Mouse (Mus musculus) forebrain, embryonic 12.5 days (tissue): Measurements from ENCODE around the gene Tekt2. TPM values are rescaled to one million over a fixed set of nuclear protein-coding genes. Genes with fewer than 3 reads are reported as not detected.

Source experiments
- ATAC-seq: fragments of 200-750 bp; cut with Nextera tagmentation; 2 replicates; pipeline ENCODE4 v1.8.0; 2017; ENCODE audit warnings: moderate TSS enrichment; ENCODE audit not compliant: low FRiP score
- H3K27ac ChIP-seq: fragments of 300-500 bp; sonication (generic); 2 replicates; pipeline ENCODE4 v1.5.1; 2016; ENCODE audit warnings: mild to moderate bottlenecking
- H3K27me3 ChIP-seq: fragments of 300-500 bp; sonication (generic); 2 replicates; pipeline ENCODE4 v1.6.1; 2016; ENCODE audit warnings: mild to moderate bottlenecking
- H3K36me3 ChIP-seq: fragments of 300-500 bp; sonication (generic); replicated peaks from 2 replicates; pipeline ENCODE4 v1.6.1; 2016; ENCODE audit warnings: mild to moderate bottlenecking
- H3K4me1 ChIP-seq: fragments of 300-500 bp; sonication (generic); 2 replicates; pipeline ENCODE4 v1.6.1; 2016
- H3K4me2 ChIP-seq: fragments of 300-500 bp; sonication (generic); 2 replicates; pipeline ENCODE4 v1.6.1; 2016; ENCODE audit warnings: mild to moderate bottlenecking, moderate library complexity
- H3K4me3 ChIP-seq: fragments of 300-500 bp; sonication (generic); replicated peaks from 2 replicates; pipeline ENCODE4 v1.5.1; 2016; ENCODE audit warnings: mild to moderate bottlenecking
- H3K9ac ChIP-seq: fragments of 300-500 bp; sonication (generic); 2 replicates; pipeline ENCODE4 v1.6.1; 2016; ENCODE audit warnings: mild to moderate bottlenecking
- H3K9me3 ChIP-seq: fragments of 300-500 bp; sonication (generic); 2 replicates; pipeline ENCODE4 v1.6.1; 2016
- WGBS: fragments of 180-500 bp; shearing (Covaris S2); methylation state at CpG from one replicate; pipeline ENCODE4 v1.1.7; 2016; 5-methylcytosine and 5-hydroxymethylcytosine counted together
- polyA plus RNA-seq: library from polyadenylated mRNA; unstranded; fragments of >200 nt; fragmentation: Nextera tagmentation; extraction: Ambion mirVana; gene quantifications from 2 replicates; pipeline ENCODE4 v1.2.1, GENCODE M21; 2016

The Tekt2 gene
- polyA plus RNA-seq, 1 experiment from 2014 or later, result 10.8 TPM

- ATAC-seq, result no peak
- Histone ChIP-seq H3K4me3 (no peak overlapping the region), H3K9me3 (peaks cover 4% of the 10 kb centered on the region), H3K36me3 (no peaks in the 10 kb centered on the region), H3K4me2 (no peak overlapping the region), H3K4me1 (peaks cover 21% of the 10 kb centered on the region), H3K27ac (no peak overlapping the region), H3K9ac (no peak overlapping the region), H3K27me3 (peaks cover 51% of the 10 kb centered on the region)
- WGBS, result 93% methylated on average over 1 of the region's 1 CpGs
Measured at GRCm38 (mm10) chr4:126305428-126305827, 20.1 kb downstream of the Tekt2 start.

DNA sequence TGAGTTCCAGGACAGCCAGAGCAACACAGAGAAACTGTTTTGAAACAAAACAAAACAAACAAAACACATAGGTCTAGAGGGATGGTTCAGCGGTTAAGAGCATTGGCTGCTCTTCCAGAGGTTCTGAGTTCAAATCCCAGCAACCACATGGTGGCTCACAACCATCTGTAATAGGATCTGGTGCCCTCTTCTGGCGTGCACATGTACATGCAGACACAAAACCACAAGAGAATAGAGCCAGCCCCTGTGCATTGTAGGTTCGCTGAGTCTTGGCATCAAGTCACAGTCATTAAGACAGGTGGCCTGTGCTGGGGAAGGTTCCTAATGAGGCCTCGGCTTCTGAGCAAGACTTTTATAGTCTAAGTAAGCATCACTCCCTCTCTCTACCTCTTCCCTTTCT, 21.6 kb downstream of the Tekt2 start:
- peaks cover 13% of the 10 kb centered on the region for H3K4me1 ChIP-seq
- H3K36me3 ChIP-seq, result no peaks in the 10 kb centered on the region
- H3K27ac ChIP-seq, result no peak overlapping the region
- H3K27me3 ChIP-seq, result peaks cover 58% of the 10 kb centered on the region
- H3K9ac ChIP-seq, result no peak overlapping the region
- 54% methylated on average over 4 of the region's 4 CpGs for WGBS
- no peak overlapping the region for H3K4me3 ChIP-seq
- H3K4me2 ChIP-seq, result no peak overlapping the region
- H3K9me3 ChIP-seq, result peaks cover 4% of the 10 kb centered on the region
- no peak for ATAC-seq

GRCm38 (mm10) chr4:126301584-126302309, 23.7 kb downstream of the Tekt2 start:
- no peak overlapping the region for H3K27ac ChIP-seq
- H3K36me3 ChIP-seq, result no peaks in the 10 kb centered on the region
- peak overlapping the region; percentile 42 for H3K4me2 ChIP-seq
- H3K9ac ChIP-seq, result 0 out of 2 replicates have a peak overlapping the region, but pooled peaks have one; percentile 29
- H3K9me3 ChIP-seq, result peaks cover 4% of the 10 kb centered on the region
- peak overlapping the region; percentile 31 for H3K4me3 ChIP-seq
- peaks cover 77% of the 10 kb centered on the region for H3K27me3 ChIP-seq
- ATAC-seq, result no peak
- 5% methylated on average over 27 of the region's 27 CpGs for WGBS
- H3K4me1 ChIP-seq, result peaks cover 19% of the 10 kb centered on the region

DNA sequence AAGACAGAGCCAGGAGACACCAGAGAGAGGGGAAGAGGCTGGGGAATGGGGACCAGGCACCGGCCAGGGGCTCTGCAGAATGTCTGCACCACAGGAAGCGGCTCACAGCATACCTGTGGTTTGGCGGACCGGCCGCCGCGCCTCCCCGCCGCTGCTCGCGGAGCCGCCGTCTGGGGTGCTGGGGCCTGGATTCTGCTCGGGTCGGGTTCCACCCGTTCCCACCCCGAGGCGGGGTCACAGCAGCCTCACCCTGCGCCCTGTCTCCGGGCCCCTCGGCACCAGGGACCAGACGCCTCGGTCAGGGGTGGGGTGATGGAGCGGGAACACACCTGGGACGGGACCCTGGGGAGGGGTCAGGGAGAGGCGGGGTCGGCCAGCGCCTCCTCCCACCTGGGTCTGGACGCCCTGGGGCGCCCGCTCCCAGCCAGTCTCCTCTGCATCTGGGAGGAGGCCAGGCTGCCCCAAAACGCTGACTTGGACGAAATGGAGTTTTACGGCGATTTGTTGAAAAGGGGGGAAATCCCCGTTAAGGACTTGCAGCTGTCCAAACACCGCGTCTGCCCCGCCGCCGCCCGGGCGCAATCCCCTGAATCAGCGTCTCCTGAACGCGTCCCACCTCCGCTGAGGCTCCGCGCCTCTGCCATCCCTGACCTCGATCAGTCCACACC, 24.4 kb downstream of the Tekt2 start:
- H3K4me1 ChIP-seq, result peaks cover 24% of the 10 kb centered on the region
- H3K27ac ChIP-seq, result no peak overlapping the region
- peaks cover 2% of the 10 kb centered on the region for H3K9me3 ChIP-seq
- H3K9ac ChIP-seq, result peak overlapping the region; percentile 29; the same call in 1 of the 2 replicates
- peak overlapping the region; percentile 31 for H3K4me3 ChIP-seq
- ATAC-seq, result no peak
- H3K36me3 ChIP-seq, result no peaks in the 10 kb centered on the region
- under 1% methylated on average over 49 of the region's 50 CpGs for WGBS
- H3K27me3 ChIP-seq, result peaks cover 84% of the 10 kb centered on the region
- H3K4me2 ChIP-seq, result peak overlapping the region; percentile 42

DNA sequence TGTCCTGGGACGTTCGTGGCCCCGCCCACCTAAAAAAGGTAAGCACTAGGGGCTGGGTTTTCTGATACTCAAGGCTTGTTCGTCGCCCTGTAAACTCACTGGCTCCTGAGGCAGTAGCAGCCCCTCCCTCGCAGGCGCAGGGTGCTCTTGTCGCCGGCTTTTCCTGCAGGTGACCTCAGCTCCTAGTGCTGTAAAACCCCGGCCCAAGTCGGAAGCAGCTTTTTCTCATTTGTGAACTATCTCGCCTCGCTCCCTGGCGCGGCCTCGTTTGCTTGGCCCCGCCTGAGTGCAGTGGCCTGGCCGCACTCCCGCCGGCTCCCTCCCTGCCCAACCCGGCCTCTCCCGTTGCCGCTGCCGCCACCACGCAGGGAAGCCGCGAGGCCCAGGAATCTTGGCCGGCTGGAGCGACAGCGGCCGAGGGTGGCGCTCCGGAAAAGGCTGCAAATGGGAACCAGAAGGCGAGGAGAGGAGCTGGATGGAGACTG, 28.8 kb downstream of the Tekt2 start:
- Histone ChIP-seq H3K9ac (peak overlapping the region; percentile 59), H3K4me3 (peak overlapping the region; percentile 31), H3K36me3 (no peaks in the 10 kb centered on the region), H3K4me2 (peak overlapping the region; percentile 56), H3K9me3 (no peaks in the 10 kb centered on the region), H3K27ac (peak overlapping the region; percentile 14; the same call in 1 of the 2 replicates), H3K4me1 (peaks cover 21% of the 10 kb centered on the region), H3K27me3 (peaks cover 78% of the 10 kb centered on the region)
- no peak for ATAC-seq
- 1% methylated on average over 34 of the region's 34 CpGs for WGBS

GRCm38 (mm10) chr4:126295937-126296336, 29.6 kb downstream of the Tekt2 start:
- H3K27ac ChIP-seq, result no peak overlapping the region
- WGBS, result 35% methylated on average over 4 of the region's 4 CpGs
- no peaks in the 10 kb centered on the region for H3K36me3 ChIP-seq
- H3K4me2 ChIP-seq, result no peak overlapping the region
- peaks cover 19% of the 10 kb centered on the region for H3K4me1 ChIP-seq
- H3K4me3 ChIP-seq, result no peak overlapping the region
- H3K9me3 ChIP-seq, result no peaks in the 10 kb centered on the region
- no peak overlapping the region for H3K9ac ChIP-seq
- peaks cover 78% of the 10 kb centered on the region for H3K27me3 ChIP-seq
- ATAC-seq, result no peak

DNA sequence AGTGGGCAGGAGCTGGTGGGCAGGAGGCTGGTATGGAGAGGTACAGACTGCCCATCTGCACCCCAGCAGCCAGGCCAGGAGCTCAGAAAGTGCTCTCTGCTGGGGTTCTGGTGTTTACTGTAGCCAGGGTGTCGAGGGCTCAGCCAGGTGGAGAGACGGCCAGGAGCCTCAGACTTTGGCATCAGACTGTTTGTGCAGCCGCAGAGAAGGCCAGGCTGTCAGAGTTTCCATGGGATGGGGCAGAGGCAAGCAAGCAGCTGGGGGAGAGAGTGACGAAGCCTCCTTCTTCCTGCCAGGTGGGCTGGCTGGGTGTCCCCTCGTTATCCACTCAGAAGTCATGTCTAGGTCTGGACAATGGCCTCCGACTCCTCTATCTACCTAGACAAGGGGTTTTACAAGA, 30.3 kb downstream of the Tekt2 start:
- no peak overlapping the region for H3K27ac ChIP-seq
- H3K27me3 ChIP-seq, result peaks cover 76% of the 10 kb centered on the region
- ATAC-seq, result no peak
- WGBS, result 64% methylated on average over 6 of the region's 6 CpGs
- H3K9ac ChIP-seq, result no peak overlapping the region
- no peaks in the 10 kb centered on the region for H3K36me3 ChIP-seq
- no peaks in the 10 kb centered on the region for H3K9me3 ChIP-seq
- peaks cover 16% of the 10 kb centered on the region for H3K4me1 ChIP-seq
- H3K4me3 ChIP-seq, result no peak overlapping the region
- H3K4me2 ChIP-seq, result no peak overlapping the region

DNA sequence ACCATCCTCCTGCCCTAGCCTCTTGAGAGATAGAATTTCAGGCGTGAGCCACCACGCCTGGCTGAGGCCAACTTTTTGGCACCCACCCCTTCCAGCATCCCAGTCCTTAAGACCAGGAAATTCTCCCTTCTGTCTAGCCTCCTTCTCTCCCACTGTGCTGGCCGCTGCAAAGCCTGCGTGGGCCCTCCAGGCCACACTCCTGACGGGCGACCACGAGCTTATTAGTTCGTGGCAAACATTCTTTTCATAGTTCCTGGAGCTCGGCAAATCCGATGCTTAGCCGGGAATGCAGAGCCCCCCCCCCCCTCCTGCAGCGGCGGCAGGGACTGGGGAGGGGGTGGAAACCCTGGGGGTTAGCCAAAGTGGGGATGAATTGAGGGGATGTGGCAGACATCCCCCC, 34.3 kb downstream of the Tekt2 start:
- H3K4me1 ChIP-seq, result peaks cover 20% of the 10 kb centered on the region
- H3K4me2 ChIP-seq, result no peak overlapping the region
- no peaks in the 10 kb centered on the region for H3K36me3 ChIP-seq
- no peak overlapping the region for H3K27ac ChIP-seq
- 0 out of 2 replicates have a peak, but pooled peaks cover 5% of the 10 kb centered on the region for H3K9me3 ChIP-seq
- no peak overlapping the region for H3K4me3 ChIP-seq
- H3K9ac ChIP-seq, result no peak overlapping the region; the same call in 1 of the 2 replicates
- ATAC-seq, result no peak
- H3K27me3 ChIP-seq, result peaks cover 76% of the 10 kb centered on the region
- WGBS, result 25% methylated on average over 13 of the region's 13 CpGs

DNA sequence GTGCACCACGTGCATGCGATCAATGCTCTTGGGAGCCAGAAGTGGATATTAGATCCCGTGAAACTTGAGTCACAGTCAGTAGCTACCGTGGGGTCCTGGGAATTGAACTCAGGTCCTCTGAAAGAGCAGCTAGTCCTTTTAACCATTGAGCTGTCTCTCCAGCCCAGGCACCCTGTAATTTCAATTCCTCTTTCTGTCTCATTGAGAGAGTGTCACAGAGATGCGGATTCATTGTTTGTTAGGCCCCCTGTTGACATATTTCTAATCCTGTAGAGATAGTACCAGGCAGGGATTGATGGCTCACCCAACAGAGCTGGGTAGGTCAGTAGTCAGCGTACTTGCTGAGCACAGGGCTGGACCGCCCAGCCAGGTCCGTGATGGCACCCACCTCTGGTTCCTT, 35.2 kb downstream of the Tekt2 start:
- Histone ChIP-seq H3K9ac (no peak overlapping the region), H3K4me1 (peaks cover 20% of the 10 kb centered on the region), H3K36me3 (no peaks in the 10 kb centered on the region), H3K27ac (no peak overlapping the region), H3K4me2 (no peak overlapping the region), H3K4me3 (no peak overlapping the region), H3K9me3 (peaks cover 9% of the 10 kb centered on the region; the same call in 1 of the 2 replicates), H3K27me3 (peaks cover 74% of the 10 kb centered on the region)
- no peak for ATAC-seq
- WGBS, result 82% methylated on average over 8 of the region's 8 CpGs

DNA sequence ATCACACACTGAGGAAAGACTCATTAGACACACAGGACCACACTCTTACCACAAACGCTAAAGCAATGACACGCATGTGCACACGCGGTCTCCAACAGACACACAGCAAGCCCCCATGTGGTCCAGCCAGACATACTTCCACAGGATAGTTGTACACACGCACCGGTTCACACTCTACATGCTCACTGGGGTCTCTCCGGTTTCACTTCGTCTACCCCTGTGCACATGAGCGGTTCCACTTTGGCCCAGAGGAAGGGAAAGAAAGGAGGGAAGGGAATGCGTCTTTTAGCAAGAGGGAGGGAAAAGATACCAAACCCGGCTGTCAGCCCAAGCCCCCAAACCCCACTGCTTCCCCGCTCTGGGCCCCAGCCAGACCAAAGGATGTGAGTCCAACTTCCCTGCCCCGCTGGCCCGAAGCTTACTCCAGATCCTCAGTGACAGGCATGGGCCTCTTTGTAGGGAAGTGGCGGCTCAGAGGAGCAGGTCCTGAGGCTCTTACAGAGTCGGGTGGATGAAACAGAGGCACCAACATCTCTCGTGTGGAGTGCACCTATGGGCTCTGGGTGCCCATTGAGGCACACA, 37.3 kb downstream of the Tekt2 start:
- H3K9ac ChIP-seq, result no peak overlapping the region
- H3K36me3 ChIP-seq, result no peaks in the 10 kb centered on the region
- 43% methylated on average over 17 of the region's 17 CpGs for WGBS
- H3K4me2 ChIP-seq, result no peak overlapping the region; the same call in 1 of the 2 replicates
- ATAC-seq, result no peak
- H3K4me1 ChIP-seq, result peaks cover 20% of the 10 kb centered on the region
- no peak overlapping the region; the same call in 1 of the 2 replicates for H3K4me3 ChIP-seq
- peaks cover 9% of the 10 kb centered on the region; the same call in 1 of the 2 replicates for H3K9me3 ChIP-seq
- no peak overlapping the region for H3K27ac ChIP-seq
- H3K27me3 ChIP-seq, result peaks cover 76% of the 10 kb centered on the region

GRCm38 (mm10) chr4:126287302-126287995, 38.0 kb downstream of the Tekt2 start:
- WGBS, result 40% methylated on average over 11 of the region's 11 CpGs
- H3K9me3 ChIP-seq, result peaks cover 9% of the 10 kb centered on the region; the same call in 1 of the 2 replicates
- H3K27ac ChIP-seq, result 0 out of 2 replicates have a peak overlapping the region, but pooled peaks have one; percentile 9
- no peak overlapping the region for H3K4me2 ChIP-seq
- peaks cover 20% of the 10 kb centered on the region for H3K4me1 ChIP-seq
- H3K27me3 ChIP-seq, result peaks cover 78% of the 10 kb centered on the region
- no peak for ATAC-seq
- H3K9ac ChIP-seq, result no peak overlapping the region
- H3K36me3 ChIP-seq, result no peaks in the 10 kb centered on the region
- H3K4me3 ChIP-seq, result peak overlapping the region; percentile 41; the same call in 1 of the 2 replicates
